Mouse (Mus musculus): Measurements from ENCODE around the gene Slc22a21. TPM values are rescaled to one million over a fixed set of nuclear protein-coding genes. Genes with fewer than 3 reads are reported as not detected.
"Not testable (repeated sequence)": the region's sequence is repeated elsewhere in the genome, so short reads cannot be mapped to it uniquely, and the experiment has no call there.

The Slc22a21 gene
- polyA plus RNA-seq, 1 experiment from 2014 or later = 1.6 TPM

GRCm38 (mm10) chr11:53931944-53932318 lies 48.2 kb downstream of the Slc22a21 start:
- not testable (repeated sequence) for H3K27me3 ChIP-seq; H3K4me3 ChIP-seq (replicated peaks); H3K4me2 ChIP-seq; ATAC-seq (ENCODE audit: low read depth); H3K27ac ChIP-seq; DNase-seq; H3K36me3 ChIP-seq; H3K9me3 ChIP-seq (replicated peaks); H3K4me1 ChIP-seq (replicated peaks); H3K9ac ChIP-seq
- 61% methylated on average over 4 of the region's 4 CpGs for WGBS (ENCODE audit: insufficient replicate concordance)

- Histone ChIP-seq H3K9ac (no peak overlapping the region), H3K36me3 (no peaks in the 10 kb centered on the region), H3K27ac (no peak overlapping the region), H3K4me3 (replicated peaks) (no peak overlapping the region), H3K4me1 (replicated peaks) (no peaks in the 10 kb centered on the region), H3K4me2 (no peak overlapping the region), H3K27me3 (no peaks in the 10 kb centered on the region), H3K9me3 (replicated peaks) (no peaks in the 10 kb centered on the region)
- DNase-seq (peak; percentile 13), ATAC-seq (ENCODE audit: low read depth) (no peak)
- WGBS (ENCODE audit: insufficient replicate concordance) = 27% methylated on average over 17 of the region's 17 CpGs
These were observed 48.8 kb downstream of the Slc22a21 start for GRCm38 (mm10) chr11:53931091-53931943.

DNA sequence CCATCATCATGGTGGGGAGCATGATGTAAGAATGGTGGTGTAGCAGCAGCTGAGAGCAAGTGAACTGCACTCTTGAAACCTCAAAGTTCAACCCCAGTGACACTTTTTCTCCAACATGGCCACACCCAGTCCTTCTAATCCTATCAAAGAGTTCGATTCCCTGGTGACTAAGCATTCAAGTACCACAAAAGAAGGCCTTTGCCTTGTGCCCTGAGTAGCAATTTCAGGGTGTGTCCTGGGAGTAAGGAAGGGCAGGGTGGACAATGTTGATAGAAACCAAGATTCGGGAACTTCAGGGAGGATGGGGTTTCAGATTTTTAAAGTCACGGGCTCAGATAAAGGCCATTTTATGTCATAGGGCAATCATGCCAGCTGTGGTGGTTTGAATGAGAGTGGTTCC lies 50.4 kb downstream of the Slc22a21 start:
- H3K4me2 ChIP-seq = no peak overlapping the region
- no peaks in the 10 kb centered on the region for H3K27me3 ChIP-seq
- no peaks in the 10 kb centered on the region for H3K36me3 ChIP-seq
- no peak overlapping the region for H3K4me3 ChIP-seq (replicated peaks)
- H3K4me1 ChIP-seq (replicated peaks) = no peaks in the 10 kb centered on the region
- no peaks in the 10 kb centered on the region for H3K9me3 ChIP-seq (replicated peaks)
- 59% methylated on average over 3 of the region's 3 CpGs for WGBS (ENCODE audit: insufficient replicate concordance)
- ATAC-seq (ENCODE audit: low read depth) (no peak), DNase-seq (no peak)
- no peak overlapping the region for H3K27ac ChIP-seq
- H3K9ac ChIP-seq = no peak overlapping the region

- WGBS (ENCODE audit: insufficient replicate concordance) = 57% methylated on average over 3 of the region's 3 CpGs
- Histone ChIP-seq H3K9me3 (replicated peaks) (no peaks in the 10 kb centered on the region), H3K9ac (no peak overlapping the region), H3K4me3 (replicated peaks) (no peak overlapping the region), H3K4me1 (replicated peaks) (no peaks in the 10 kb centered on the region), H3K36me3 (no peaks in the 10 kb centered on the region), H3K27me3 (no peaks in the 10 kb centered on the region), H3K27ac (no peak overlapping the region), H3K4me2 (no peak overlapping the region)
- ATAC-seq (ENCODE audit: low read depth) (no peak), DNase-seq (no peak)
These were observed 51.5 kb downstream of the Slc22a21 start for GRCm38 (mm10) chr11:53928585-53928984.

- Histone ChIP-seq H3K27me3 (no peaks in the 10 kb centered on the region), H3K4me3 (replicated peaks) (no peak overlapping the region), H3K36me3 (no peaks in the 10 kb centered on the region), H3K9me3 (replicated peaks) (no peaks in the 10 kb centered on the region), H3K27ac (no peak overlapping the region), H3K9ac (no peak overlapping the region), H3K4me2 (no peak overlapping the region), H3K4me1 (replicated peaks) (no peaks in the 10 kb centered on the region)
- ATAC-seq (ENCODE audit: low read depth) = no peak
- WGBS (ENCODE audit: insufficient replicate concordance) = 58% methylated on average over 5 of the region's 5 CpGs
- no peak for DNase-seq
These were observed 53.8 kb downstream of the Slc22a21 start for GRCm38 (mm10) chr11:53926303-53926702.

GRCm38 (mm10) chr11:53918851-53919250 lies 61.3 kb downstream of the Slc22a21 start:
- H3K27ac ChIP-seq = no peak overlapping the region
- WGBS (ENCODE audit: insufficient replicate concordance) = 84% methylated on average over 4 of the region's 4 CpGs
- no peaks in the 10 kb centered on the region for H3K27me3 ChIP-seq
- H3K36me3 ChIP-seq = no peaks in the 10 kb centered on the region
- H3K4me3 ChIP-seq (replicated peaks) = no peak overlapping the region
- H3K4me1 ChIP-seq (replicated peaks) = no peaks in the 10 kb centered on the region
- no peak overlapping the region for H3K4me2 ChIP-seq
- no peak overlapping the region for H3K9ac ChIP-seq
- no peak for DNase-seq
- no peak for ATAC-seq (ENCODE audit: low read depth)
- no peaks in the 10 kb centered on the region for H3K9me3 ChIP-seq (replicated peaks)

DNA sequence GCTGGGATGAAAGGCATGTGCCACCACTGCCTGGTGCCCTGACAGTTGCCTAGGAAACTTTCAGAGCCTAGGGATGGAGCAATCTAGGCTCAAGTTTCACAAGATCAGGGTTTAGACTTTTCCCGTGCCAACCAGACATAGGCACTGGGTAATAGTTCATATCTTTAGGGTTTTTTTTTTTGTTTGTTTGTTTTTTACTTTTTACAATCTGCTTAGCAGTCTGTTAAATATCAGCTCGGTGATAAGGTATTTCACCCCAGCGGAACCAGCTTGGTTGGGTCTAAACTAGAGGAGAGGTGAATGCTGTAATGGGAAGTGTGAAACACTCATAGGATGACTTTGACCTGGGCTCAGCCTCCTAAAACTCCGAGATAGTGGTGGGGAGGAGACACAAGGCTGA lies 69.1 kb downstream of the Slc22a21 start:
- H3K9ac ChIP-seq = no peak overlapping the region

DNA sequence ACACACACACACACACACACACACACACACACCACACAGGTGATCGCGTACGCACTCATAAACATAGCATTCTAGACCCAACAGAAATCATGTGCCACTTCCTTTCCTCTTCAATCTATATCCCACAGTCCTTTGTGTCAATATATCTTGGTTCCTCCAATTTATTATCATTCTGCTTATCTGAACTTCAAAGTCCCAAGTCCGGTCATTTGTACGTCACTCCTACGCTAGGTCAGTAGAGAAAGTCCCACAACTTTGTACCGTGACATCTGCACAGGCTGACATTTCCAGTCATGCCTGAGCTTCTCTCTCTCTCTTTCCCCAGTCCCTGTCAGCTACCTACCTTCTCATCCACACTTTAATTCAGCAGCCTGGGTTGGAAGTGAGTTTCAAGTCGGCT lies 71.4 kb downstream of the Slc22a21 start:
- 73% methylated on average over 8 of the region's 8 CpGs for WGBS (ENCODE audit: insufficient replicate concordance)
- Histone ChIP-seq H3K36me3 (no peaks in the 10 kb centered on the region), H3K9ac (no peak overlapping the region), H3K4me2 (no peak overlapping the region), H3K9me3 (replicated peaks) (no peaks in the 10 kb centered on the region), H3K4me1 (replicated peaks) (peaks cover 3% of the 10 kb centered on the region; the same call in 1 of the 2 replicates), H3K27me3 (no peaks in the 10 kb centered on the region), H3K27ac (no peak overlapping the region), H3K4me3 (replicated peaks) (no peak overlapping the region)
- no peak for ATAC-seq (ENCODE audit: low read depth)
- no peak for DNase-seq

More for the DNA sequence above, 69.1 kb downstream of the Slc22a21 start:
- Histone ChIP-seq H3K4me2 (no peak overlapping the region), H3K9me3 (replicated peaks) (no peaks in the 10 kb centered on the region), H3K36me3 (no peaks in the 10 kb centered on the region), H3K27me3 (no peaks in the 10 kb centered on the region), H3K4me1 (replicated peaks) (no peaks in the 10 kb centered on the region), H3K4me3 (replicated peaks) (no peak overlapping the region), H3K27ac (no peak overlapping the region)
- 61% methylated on average over 4 of the region's 4 CpGs for WGBS (ENCODE audit: insufficient replicate concordance)
- ATAC-seq (ENCODE audit: low read depth) = no peak
- no peak for DNase-seq

DNA sequence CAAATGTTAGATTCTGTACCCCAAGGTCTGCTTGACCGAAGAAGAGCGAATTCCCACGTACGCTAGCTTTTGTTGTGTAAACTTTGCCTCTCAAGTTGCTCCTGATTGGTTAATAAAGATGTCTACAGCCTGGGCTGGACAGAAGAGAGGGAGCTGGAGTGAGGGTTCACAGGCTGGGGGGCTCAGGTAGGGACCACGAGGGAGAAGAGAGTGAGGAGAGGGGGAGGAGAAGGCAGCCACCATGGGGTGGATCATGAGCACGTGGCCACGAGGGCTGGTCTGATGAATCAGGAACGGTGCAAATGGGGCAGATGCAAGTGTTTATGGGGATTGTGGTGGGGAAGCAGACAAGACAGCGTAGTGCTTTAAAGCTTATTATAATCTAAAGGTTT lies 75.6 kb downstream of the Slc22a21 start:
- Histone ChIP-seq H3K9me3 (replicated peaks) (no peaks in the 10 kb centered on the region), H3K27me3 (no peaks in the 10 kb centered on the region), H3K36me3 (no peaks in the 10 kb centered on the region), H3K4me3 (replicated peaks) (no peak overlapping the region), H3K9ac (no peak overlapping the region), H3K4me2 (no peak overlapping the region), H3K4me1 (replicated peaks) (peaks cover 7% of the 10 kb centered on the region; the same call in 1 of the 2 replicates), H3K27ac (no peak overlapping the region)
- ATAC-seq (ENCODE audit: low read depth) = no peak
- DNase-seq = no peak
- 71% methylated on average over 9 of the region's 9 CpGs for WGBS (ENCODE audit: insufficient replicate concordance)

- Histone ChIP-seq H3K27ac (no peak overlapping the region), H3K36me3 (no peaks in the 10 kb centered on the region), H3K4me2 (no peak overlapping the region), H3K4me1 (replicated peaks) (peaks cover 7% of the 10 kb centered on the region; the same call in 1 of the 2 replicates), H3K9ac (no peak overlapping the region), H3K4me3 (replicated peaks) (no peak overlapping the region), H3K9me3 (replicated peaks) (no peaks in the 10 kb centered on the region), H3K27me3 (no peaks in the 10 kb centered on the region)
- DNase-seq (no peak), ATAC-seq (ENCODE audit: low read depth) (peak; percentile 53; the same call in 1 of the 2 replicates)
- WGBS (ENCODE audit: insufficient replicate concordance) = 53% methylated on average over 16 of the region's 16 CpGs
These were observed 76.2 kb downstream of the Slc22a21 start for GRCm38 (mm10) chr11:53903781-53904533.

GRCm38 (mm10) chr11:53902741-53903140 lies 77.4 kb downstream of the Slc22a21 start:
- peaks cover 7% of the 10 kb centered on the region; the same call in 1 of the 2 replicates for H3K4me1 ChIP-seq (replicated peaks)
- no peaks in the 10 kb centered on the region for H3K27me3 ChIP-seq
- ATAC-seq (ENCODE audit: low read depth) = no peak
- H3K36me3 ChIP-seq = no peaks in the 10 kb centered on the region
- DNase-seq = no peak
- H3K9ac ChIP-seq = no peak overlapping the region
- H3K27ac ChIP-seq = no peak overlapping the region
- WGBS (ENCODE audit: insufficient replicate concordance) = 76% methylated on average over 14 of the region's 14 CpGs
- no peak overlapping the region for H3K4me2 ChIP-seq
- no peak overlapping the region for H3K4me3 ChIP-seq (replicated peaks)
- H3K9me3 ChIP-seq (replicated peaks) = no peaks in the 10 kb centered on the region
